Mouse (Mus musculus) right cerebral cortex, postnatal 4 days (tissue): ENCODE measurements around the gene Ttf1.
"Not testable (repeated sequence)": the region's sequence is repeated elsewhere in the genome, so short reads cannot be mapped to it uniquely, and the experiment has no call there.

Experiments
- DNase-seq: peaks from one replicate; pipeline ENCODE4 v3.0.0-alpha.2; 2022

Ttf1 gene

GRCm38 (mm10) chr2:29065796-29066195, 5.7 kb downstream of the Ttf1 start:
- DNase-seq = no peak

- peak; percentile 7 for DNase-seq
Observed at GRCm38 (mm10) chr2:29066410-29066809, 6.3 kb downstream of the Ttf1 start.

GRCm38 (mm10) chr2:29074676-29075075, 14.6 kb downstream of the Ttf1 start:
- no peak for DNase-seq

- no peak for DNase-seq
Observed at GRCm38 (mm10) chr2:29075331-29076070, 15.4 kb downstream of the Ttf1 start.

- no peak for DNase-seq
Observed at GRCm38 (mm10) chr2:29076226-29076625, 16.2 kb downstream of the Ttf1 start.

GRCm38 (mm10) chr2:29081965-29082364, 21.9 kb downstream of the Ttf1 start:
- no peak for DNase-seq

GRCm38 (mm10) chr2:29086026-29086425, 26.0 kb downstream of the Ttf1 start:
- DNase-seq = no peak

GRCm38 (mm10) chr2:29089276-29089675, 29.2 kb downstream of the Ttf1 start:
- DNase-seq = not testable (repeated sequence)

GRCm38 (mm10) chr2:29095674-29096073, 35.6 kb downstream of the Ttf1 start:
- no peak for DNase-seq

- DNase-seq = no peak
Observed at GRCm38 (mm10) chr2:29096751-29097150, 36.7 kb downstream of the Ttf1 start.

- no peak for DNase-seq
Observed at GRCm38 (mm10) chr2:29097465-29097864, 37.4 kb downstream of the Ttf1 start.

GRCm38 (mm10) chr2:29097955-29098354, 37.9 kb downstream of the Ttf1 start:
- DNase-seq = not testable (repeated sequence)

- DNase-seq = no peak
Observed at GRCm38 (mm10) chr2:29098786-29099185, 38.7 kb downstream of the Ttf1 start.

- no peak for DNase-seq
Observed at GRCm38 (mm10) chr2:29099646-29100045, 39.6 kb downstream of the Ttf1 start.

GRCm38 (mm10) chr2:29100822-29101534, 40.9 kb downstream of the Ttf1 start:
- DNase-seq = no peak

- DNase-seq = not testable (repeated sequence)
Observed at GRCm38 (mm10) chr2:29102416-29103377, 42.6 kb downstream of the Ttf1 start.

- no peak for DNase-seq
Observed at GRCm38 (mm10) chr2:29120969-29121368, 60.9 kb downstream of the Ttf1 start.

GRCm38 (mm10) chr2:29122446-29122845, 62.4 kb downstream of the Ttf1 start:
- DNase-seq = no peak

GRCm38 (mm10) chr2:29123907-29124569, 64.0 kb downstream of the Ttf1 start, which contains the start of gene Setx:
Setx (plus strand) TSS chr2:29124181.
- DNase-seq = no peak

GRCm38 (mm10) chr2:29124571-29124935, 64.5 kb downstream of the Ttf1 start:
- DNase-seq = no peak

- peak; percentile 95 for DNase-seq
Observed at GRCm38 (mm10) chr2:29124936-29125701, 65.1 kb downstream of the Ttf1 start.
